Mouse (Mus musculus): Measurements from ENCODE around the gene Gm20388. TPM values are rescaled to one million over a fixed set of nuclear protein-coding genes. Genes with fewer than 3 reads are reported as not detected.
A peak's percentile ranks its signal among the peaks of the same experiment; 100 is the strongest.

Gm20388 gene
- total RNA-seq, 2 experiments from 2014 or later: 12.7 TPM; not detected in 1

- no peak for DNase-seq
These were observed 2223.5 kb downstream of the Gm20388 start for GRCm38 (mm10) chr8:122134121-122134529.

DNA sequence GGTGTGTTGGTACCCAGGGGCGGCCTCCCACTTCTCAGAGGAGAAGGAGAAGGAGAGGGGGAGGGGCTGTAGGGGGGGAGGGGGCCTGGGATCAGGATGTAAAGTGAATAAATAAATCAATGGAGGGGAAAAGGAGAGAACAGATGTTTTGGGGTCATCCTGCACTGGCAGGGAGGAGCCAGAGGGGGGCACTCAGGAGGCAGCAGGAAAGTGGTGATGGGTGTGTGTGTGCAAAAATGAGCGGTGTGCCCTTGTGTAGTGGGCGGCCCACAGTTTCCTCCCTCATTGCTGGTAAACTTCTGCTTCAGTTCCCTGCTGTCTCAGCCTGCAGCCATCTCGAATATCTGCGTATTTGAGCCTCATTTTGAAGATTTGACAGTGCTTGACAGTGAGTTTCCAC lies 2224.9 kb downstream of the Gm20388 start:
- no peak for DNase-seq

DNA sequence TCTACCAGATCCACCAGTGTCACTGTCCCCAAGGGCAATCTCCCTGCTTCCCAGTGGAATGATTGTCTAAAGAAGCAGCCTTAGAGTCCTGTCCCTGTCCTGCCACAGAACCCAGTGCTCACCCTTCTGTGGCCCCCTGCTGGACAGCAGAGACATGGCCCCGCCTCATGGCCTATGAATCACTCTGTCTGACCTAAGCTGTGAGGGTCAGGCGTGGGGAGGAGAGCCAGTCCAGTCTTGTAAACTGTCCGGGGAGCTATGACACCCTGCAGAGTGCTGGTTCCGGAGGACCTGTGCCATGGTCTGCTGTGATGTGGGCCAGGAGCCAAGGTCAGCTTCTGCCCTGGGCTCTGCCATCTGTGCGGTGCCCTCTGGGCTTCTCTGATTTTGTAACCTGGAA lies 2229.1 kb downstream of the Gm20388 start:
- peak; percentile 16 to 20 for DNase-seq

DNA sequence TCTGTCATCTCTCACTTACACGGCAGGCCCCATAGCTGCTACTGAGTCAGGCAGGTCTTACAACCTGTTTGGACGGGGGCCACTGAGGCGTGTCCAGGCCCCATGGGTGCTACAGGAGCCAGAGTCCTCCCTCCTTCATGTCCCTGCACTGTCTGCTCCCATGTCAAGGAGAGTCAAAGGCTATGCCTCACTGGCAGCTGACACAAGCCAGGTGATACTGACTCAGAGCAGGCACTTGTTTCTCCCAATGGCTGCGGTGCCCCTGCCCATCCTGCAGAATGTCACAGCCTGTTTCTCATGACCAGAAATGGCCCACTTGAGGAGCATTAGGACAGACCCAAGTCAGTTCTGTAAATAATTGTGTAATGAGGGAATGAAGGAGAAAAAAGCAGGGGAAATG lies 2229.8 kb downstream of the Gm20388 start:
- no peak for DNase-seq

DNA sequence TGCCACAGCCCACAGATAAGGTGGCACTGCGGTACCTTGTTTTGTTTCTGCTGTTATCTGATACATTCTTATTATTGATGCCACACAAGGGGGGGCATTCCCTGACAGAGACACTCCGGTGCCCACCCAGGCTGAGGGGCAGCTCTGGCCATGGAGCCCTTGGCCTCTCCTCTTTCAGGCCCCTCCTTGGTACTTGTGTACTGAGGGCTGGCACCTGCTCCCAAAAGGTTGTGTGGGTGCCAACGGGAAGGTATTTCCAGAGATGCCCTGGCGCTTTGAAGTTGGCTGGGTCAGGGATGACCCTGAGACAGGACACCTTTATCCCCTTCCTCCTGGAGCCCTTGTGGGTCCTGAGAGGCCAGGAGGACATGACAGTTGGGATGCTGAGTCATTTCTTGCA lies 2231.8 kb downstream of the Gm20388 start:
- no peak for DNase-seq

DNA sequence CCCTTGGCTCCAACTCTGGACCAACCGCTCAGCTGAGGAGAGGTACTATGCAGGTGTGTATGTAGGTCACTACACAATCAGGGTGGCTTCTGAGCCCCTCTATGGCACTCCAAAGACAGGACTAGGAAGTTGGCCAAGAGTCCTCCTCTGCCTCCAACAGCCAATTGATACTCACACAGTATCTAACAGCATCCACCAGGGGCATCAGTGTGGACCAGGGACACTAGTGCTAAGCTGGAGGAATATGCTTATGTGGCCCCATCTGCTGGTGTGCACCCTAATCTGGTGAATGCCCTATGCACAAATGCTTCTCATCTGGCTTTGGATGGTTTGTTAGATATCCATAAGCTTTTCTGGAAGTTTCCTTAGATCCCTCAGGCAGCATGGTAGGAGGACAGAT lies 2232.6 kb downstream of the Gm20388 start:
- DNase-seq: no peak

GRCm38 (mm10) chr8:122144729-122145311 lies 2234.2 kb downstream of the Gm20388 start:
- no peak for DNase-seq

DNA sequence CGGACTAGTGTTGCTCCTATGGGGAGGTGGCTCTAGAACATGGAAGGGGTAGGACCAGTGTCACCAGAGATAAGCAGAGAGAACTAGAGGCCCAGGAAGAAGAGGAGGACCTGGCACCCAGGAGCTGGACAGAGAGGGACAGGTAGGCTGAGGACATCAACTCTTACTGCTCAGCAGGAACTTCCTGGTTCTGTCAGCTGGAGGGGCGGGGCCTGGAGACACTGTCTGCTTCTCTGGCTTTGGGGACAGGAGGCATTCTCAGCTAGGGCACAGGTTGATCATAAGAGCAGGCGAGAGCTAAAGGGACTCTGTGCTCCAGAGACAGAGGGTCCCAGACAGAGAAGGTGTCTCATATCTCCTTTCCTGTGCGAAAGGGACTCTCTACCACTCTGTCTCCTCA lies 2238.4 kb downstream of the Gm20388 start:
- DNase-seq: no peak

- DNase-seq: no peak
These were observed 2239.0 kb downstream of the Gm20388 start for GRCm38 (mm10) chr8:122149606-122150005.

DNA sequence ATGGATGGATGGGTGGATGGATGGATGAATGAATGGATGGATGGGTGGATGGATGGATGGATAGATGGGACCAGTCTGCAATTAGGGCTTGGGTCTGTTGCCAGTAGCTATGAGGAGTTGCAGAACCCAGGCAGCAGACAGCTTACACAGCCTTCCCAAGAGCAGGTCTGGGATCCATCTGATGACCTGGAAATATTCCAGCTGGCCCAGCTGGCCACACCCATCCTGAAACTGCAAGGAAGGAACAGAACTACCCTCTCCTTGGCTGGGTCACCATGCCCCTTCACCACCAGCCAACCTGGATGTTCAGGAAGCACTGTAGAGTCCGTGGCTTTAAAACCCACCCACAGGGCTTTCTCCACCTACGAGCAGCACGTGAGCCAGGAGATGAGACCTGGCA lies 2240.9 kb downstream of the Gm20388 start:
- DNase-seq: no peak

DNA sequence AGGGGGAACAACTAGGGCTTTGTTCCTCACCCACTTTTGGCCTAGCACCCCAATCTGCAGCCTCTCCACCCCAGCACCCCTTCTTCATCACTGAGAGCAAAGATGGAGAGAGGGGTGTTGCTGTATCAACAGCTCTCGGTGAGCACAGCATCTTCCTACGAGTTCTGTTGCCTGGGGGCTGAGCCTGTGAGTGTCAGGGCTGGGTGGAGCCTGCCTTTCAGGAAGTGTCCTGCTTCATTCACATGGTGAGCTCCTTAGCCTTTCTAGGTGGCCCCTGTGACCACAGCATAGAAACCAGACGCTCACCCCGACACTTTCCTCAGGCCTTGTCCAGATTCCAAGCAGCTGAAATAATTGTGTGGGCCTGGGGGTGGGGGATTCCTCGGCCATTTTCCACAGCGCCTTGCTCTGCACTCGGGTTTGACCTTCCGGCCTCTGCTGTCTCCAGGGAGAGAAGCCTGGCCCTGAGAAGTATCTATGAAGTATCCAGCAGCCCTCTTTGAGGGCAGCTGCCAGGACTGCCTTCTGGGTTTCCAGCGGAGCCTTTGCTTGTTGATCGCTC lies 2244.5 kb downstream of the Gm20388 start:
- no peak for DNase-seq

DNA sequence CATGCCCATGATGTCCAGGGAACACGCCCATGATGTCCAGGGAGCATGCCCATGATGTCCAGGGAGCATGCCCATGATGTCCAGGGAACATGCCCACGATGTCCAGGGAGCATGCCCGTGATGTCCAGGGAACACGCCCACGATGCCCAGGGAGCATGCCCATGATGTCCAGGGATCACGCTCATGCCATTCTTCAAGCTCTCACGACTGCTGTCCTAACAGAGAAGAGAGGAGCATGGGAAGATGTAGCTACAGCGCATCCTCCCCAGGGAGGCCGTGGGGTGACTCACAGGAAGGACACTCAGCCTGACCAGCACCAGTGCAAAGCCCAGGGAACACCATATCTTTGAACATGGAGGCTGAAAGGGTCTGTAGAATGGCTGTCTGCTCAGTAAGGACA lies 2245.3 kb downstream of the Gm20388 start:
- no peak for DNase-seq

GRCm38 (mm10) chr8:122157689-122158088 lies 2247.0 kb downstream of the Gm20388 start:
- no peak for DNase-seq

DNA sequence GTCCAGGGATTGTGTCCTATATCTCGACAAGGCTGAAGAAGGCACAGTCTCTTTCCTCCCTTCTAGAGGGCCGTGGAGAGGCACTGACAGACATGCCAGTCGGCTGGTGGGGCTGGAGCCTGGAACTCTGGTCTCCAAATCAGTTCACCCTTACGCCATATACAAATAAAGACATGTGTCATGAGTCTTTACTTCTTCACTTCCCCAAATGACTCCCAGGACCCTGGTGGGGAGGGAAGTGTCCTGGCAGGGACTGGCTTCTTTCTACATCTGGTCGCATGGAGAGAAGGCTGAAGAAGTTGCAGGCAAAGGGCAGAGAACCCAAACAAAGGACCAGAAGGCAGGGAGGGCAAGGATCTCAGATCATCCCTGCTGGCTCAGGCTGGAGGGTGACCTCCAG lies 2249.5 kb downstream of the Gm20388 start:
- no peak for DNase-seq

DNA sequence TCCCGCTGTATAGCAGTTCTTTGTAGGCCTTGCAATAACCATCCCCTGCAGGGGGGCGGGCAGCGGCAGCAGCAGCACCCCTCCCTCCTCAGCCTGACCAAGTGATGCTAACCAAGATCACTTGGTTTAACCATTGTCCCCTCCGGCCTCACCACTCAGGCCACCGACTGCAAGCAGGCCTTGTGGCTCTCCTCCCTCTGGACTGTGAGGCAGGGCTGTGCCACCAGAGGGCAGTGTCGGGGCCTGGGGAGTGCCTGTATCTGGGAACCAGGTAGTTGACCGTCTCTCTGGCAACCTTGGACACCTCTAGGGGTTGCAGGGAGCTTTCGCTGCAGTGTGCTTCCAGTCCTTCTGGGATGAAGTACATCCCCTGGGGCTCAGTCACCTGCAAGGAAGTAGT lies 2252.4 kb downstream of the Gm20388 start:
- DNase-seq: peak; percentile 70 to 76

DNA sequence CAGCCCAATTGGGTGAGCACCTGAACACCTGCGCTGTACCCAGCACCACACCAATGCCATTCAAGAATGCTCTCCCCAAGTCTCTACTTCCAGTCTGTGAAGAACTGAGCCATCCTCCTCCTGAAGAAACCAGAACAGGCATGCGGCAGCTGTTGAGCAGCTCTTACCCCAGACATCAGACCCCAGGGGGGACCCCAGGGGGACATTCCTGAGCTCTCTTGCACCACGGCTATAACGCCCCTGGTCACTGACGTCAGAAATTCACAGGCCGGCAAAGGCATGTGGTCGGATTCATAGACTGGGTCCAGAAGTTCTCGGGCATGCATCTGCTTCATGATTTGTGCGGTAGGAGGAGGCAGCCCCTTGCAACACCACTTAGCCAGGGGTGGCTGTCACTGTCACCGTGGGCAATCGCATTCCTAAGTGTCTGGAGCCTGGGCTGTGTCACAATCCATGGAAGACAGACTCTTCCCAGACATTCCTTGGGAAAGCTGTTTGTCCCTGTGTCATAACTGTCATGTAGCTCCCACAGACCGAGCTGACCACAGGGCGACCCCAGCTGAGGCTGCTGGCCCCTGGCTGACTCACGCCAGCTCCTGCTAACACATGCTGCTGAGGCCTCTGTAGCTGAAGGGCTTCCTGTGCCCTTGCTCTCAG lies 2256.7 kb downstream of the Gm20388 start:
- no peak for DNase-seq

GRCm38 (mm10) chr8:122169446-122169845 lies 2258.8 kb downstream of the Gm20388 start:
- DNase-seq: no peak

DNA sequence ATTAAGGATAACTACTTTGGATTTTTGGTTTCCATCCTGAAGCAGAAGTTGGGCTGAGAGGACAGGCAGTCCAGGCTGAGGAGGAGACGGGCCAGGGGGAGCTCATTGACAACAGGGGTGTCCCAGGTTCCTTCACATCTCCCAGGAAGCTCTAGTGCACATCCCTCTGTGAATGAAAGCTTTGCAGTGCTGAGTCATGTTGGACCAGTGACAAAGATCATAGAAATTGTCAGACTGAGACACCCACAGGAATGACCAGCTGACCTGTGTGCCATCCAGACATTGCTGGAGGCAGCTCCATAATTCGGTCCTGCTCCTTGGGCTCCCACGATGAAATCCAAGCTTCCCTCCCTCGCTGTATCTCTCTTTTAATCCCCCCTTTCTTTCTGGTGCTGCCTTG lies 2261.2 kb downstream of the Gm20388 start:
- DNase-seq: no peak

GRCm38 (mm10) chr8:122174133-122174930 lies 2263.7 kb downstream of the Gm20388 start:
- no peak for DNase-seq

GRCm38 (mm10) chr8:122178392-122178890 lies 2267.8 kb downstream of the Gm20388 start:
- DNase-seq: no peak

DNA sequence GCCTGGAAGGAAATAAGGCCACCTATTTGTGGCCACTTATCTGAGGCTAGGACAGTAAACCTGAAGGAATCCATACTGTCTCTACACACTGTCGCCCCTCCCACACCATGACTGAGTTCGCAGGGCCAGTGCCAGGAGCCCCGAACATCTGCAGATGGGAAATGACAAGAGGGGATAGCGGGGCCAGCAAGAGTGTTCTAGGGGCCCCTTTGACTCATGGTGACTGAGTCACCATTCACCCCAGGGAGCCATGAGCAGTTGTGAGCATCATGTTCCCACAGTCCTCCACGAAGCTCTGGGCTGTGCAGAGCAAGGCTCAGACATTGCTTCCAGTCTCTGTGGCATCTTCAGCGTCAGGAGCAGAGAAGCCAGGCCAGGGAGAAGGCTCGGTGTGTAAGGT lies 2268.7 kb downstream of the Gm20388 start:
- no peak for DNase-seq

DNA sequence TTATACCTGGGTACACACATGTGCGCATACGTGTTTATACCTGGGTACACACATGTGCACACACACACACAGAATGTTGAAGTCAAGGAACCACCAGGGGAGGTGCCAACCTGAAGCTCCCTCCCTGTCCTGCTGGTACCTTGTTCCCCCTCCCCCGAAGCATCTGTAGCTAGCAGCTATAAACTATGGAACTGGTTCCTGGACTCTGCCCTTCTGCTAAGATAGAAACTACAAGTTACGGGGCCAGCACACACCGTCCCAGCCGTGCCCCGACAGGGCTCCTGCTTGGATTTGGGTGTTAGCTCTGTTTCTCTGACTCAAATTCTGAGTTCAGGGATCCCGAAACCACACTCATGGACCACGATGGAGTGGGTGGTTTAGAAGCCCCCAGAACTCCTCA lies 2269.5 kb downstream of the Gm20388 start:
- DNase-seq: no peak

DNA sequence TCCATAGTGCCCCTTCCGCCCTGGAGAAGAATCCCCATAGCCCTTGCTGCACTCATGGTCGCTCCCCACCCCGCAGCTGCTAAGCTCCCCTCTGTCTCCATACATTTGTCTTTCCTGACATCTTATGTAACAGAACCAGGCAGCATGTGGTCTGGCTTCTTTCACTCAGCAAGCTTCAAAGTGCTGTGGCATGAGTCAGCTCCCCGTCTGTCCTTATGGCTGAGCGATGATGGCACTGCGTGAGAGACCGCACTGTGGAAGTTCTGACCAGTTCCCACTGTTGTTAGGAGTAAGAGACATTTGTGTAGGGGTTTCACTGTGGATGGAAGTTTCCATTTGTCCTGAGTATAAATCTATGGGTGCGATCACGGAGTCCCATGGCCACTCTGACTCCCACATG lies 2270.8 kb downstream of the Gm20388 start:
- peak; percentile 19 to 25 for DNase-seq
